Mouse (Mus musculus) left cerebral cortex, postnatal 25 days (tissue): ENCODE results near the gene Slc25a23. TPM values are rescaled to one million over a fixed set of nuclear protein-coding genes. Genes with fewer than 3 reads are reported as not detected.
"Not testable (repeated sequence)": the region's sequence is repeated elsewhere in the genome, so short reads cannot be mapped to it uniquely, and the experiment has no call there.

Source experiments
- DNase-seq, 2 experiments: peaks; one replicate each; pipeline ENCODE4 v3.0.0; 2022; ENCODE audit warnings: low spot score in 2 of 2, mixed read lengths in 1 of 2
- intact Hi-C: fragments of 180-260 bp; cut with DNase I; formaldehyde crosslinking; loops from one replicate; pipeline ENCODE4 v1.15.1; 2025
- total RNA-seq, 2 experiments: library from RNA; stranded (reverse); gene quantifications; 2 replicates each; pipeline ENCODE4 v1.2.3; 2021

Gene Slc25a23
- total RNA-seq, 2 experiments from 2014 or later, result 338 to 348 TPM

DNA sequence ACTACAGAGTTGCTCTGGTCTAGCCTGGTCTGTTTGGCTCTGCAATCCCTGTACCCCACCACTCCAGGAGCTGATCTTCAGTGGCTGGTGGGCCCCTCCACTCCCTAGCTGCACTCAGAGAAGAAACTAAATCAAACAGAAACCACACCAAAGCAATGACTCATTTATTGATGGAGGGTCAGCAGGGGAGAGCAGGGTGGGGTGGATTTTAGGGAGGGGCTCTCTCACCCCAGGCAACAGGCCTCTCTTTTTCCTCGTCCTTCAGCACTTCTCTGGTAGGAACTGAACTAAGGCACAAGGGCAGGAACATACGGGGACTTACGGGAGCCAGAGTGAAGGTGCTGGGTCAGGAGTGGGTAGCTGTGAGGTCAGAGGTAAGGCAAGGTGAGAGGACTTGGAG, 20.3 kb upstream of the Slc25a23 start:
- no peak for DNase-seq
- intact Hi-C loops, result no loop called here

- intact Hi-C loops, result no loop called here
- DNase-seq, result no peak
Observed at GRCm38 (mm10) chr17:57078336-57078735, 18.7 kb upstream of the Slc25a23 start, which contains the start of gene Dennd1c. TSS of gene Dennd1c (minus strand) at chr17:57078514.

GRCm38 (mm10) chr17:57076916-57077315, 17.3 kb upstream of the Slc25a23 start:
- intact Hi-C loops, result no loop called here
- DNase-seq, result no peak

GRCm38 (mm10) chr17:57070699-57071098, 11.0 kb upstream of the Slc25a23 start:
- intact Hi-C loops, result no loop called here
- no peak for DNase-seq

DNA sequence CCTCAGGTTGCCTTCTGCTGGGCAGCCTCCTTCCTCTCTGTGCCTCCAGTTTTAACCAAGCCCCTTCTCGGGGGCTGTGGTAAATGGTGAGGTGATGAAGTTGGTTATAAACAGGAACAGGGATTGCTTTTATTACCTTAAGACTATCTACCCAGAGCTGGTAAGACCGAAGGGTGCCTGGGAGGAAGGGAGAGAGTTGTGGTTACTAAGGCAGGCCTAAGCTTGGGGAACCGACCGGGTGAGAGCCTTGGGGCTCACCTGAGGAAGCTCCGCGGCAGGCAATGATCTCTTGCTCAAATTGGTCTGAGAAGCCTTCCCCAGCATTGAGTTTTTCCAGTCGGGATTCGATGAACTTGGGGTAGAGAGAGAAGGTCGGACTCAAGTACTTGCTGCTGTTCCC, 10.6 kb upstream of the Slc25a23 start:
- intact Hi-C loops, result no loop called here
- DNase-seq, result no peak

DNA sequence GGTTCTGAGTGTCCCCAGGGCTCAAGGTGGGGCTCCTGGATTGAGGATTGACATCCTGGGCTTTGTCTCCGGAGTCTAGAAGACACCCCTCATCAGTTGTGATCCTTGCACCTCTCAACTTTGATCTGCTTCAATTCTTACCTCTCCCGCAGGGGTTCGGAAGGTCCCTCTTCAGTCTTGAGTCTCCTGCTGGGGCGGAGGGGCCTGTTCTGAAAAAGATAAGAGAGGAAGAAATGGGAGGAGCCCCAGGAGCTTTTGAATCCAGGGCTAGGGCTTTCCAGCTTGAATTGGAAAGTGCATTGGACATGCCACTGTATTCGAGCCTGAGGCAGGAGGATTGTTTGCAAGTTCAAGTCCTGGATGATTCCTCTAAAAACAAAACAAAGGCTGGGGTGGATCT, 7.2 kb upstream of the Slc25a23 start:
- no peak for DNase-seq
- intact Hi-C loops, result no loop called here

DNA sequence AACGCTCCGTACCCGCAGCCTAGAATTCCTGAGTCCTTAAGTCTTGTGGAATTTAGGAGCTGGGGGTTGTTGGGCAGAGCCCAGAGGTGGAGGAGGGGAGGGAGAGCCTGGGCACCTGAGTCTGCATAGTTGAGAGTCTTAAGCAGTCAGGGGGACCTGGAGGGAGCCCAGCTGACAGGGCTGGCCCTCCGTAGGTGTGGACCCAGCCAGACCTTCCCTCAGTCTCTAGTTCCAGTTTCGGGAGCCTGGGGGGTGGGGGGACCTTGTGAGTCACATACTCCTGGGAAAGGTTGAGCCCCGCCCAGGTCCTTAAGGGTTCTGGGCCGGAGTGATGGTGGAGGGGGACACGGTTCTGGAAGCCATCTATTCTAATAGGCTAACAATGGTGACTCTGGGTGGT, 3.4 kb upstream of the Slc25a23 start:
- no peak for DNase-seq
- intact Hi-C loops, result no loop called here

DNA sequence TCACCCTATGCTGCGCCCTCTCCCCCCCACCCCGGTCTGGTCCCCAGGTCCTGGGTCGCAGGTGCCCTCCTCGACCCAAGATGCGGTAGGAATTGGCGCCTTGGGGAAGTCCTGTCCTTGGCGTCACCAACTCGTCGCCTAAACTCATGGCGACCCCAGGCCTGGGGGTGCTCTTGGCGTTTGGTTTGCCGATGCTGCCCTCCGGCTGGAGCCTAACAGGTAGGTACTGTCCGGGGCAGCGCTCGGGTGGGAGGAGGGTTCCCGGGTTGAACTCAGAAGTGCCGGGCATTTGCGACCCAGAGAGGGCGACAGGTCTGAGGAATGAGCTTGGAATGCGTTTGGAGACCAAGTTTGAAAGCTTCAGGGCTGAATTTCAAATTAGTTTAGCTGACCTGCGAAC, 2.9 kb upstream of the Slc25a23 start:
- no peak for DNase-seq
- intact Hi-C loops, result no loop called here

- intact Hi-C loops, result no loop called here
- no peak for DNase-seq
Observed at GRCm38 (mm10) chr17:57062011-57062521, 2.4 kb upstream of the Slc25a23 start.

GRCm38 (mm10) chr17:57061069-57061468, 1.4 kb upstream of the Slc25a23 start:
- DNase-seq, result no peak
- intact Hi-C loops, result no loop called here

GRCm38 (mm10) chr17:57060231-57060801, 653 bp upstream of the Slc25a23 start:
- peak; percentile 96 to 98 for DNase-seq
- intact Hi-C loops, result loop anchor here (1.0 kb wide), 2 partner anchors 27 to 107 kb away; partner anchors contain the start of gene Tubb4a

DNA sequence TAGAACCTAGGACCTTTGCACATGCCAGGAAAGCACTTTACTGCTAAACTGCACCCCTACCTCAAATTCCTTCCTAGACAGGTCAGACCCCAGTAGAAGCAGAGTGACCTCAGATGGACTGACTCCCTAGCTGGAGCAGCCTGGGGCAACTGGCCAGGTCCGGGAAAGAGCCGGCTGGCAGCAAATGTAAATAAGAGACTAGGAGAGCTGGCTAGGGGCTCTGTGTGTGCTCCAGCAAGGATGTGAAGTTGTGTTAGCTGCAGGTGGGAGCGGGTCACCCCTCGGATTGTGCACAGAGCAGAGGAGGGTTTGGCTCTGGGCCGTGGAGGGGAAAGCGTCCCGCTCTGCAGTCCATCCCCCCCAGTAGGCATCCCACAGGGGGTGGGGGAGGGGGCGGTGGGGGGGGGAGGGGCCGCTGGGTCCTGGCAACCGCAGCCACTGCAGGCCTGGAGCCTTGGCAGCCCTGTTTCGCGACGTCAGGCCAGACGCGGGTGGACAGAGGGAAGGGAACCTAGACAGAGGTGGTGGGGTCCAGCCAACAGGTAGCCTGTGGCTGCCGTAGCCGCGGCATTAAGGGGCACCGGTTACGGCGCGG, 675 bp downstream of the Slc25a23 start, which contains the start of gene Crb3:
TSS of gene Crb3 (plus strand) at position 215 of the 595 bp plus-strand sequence.
- peak in 1 of 2 experiments; percentile 29 for DNase-seq
- intact Hi-C loops, result loop anchor here (1.0 kb wide), 2 partner anchors 28 to 48 kb away; partner anchors contain the start of genes Gm17949, Gtf2f1 and Khsrp

GRCm38 (mm10) chr17:57056246-57056645, 3.4 kb downstream of the Slc25a23 start:
- intact Hi-C loops, result no loop called here
- no peak for DNase-seq

GRCm38 (mm10) chr17:57051679-57052078, 8.0 kb downstream of the Slc25a23 start:
- DNase-seq, intact Hi-C loops: not testable (repeated sequence)

DNA sequence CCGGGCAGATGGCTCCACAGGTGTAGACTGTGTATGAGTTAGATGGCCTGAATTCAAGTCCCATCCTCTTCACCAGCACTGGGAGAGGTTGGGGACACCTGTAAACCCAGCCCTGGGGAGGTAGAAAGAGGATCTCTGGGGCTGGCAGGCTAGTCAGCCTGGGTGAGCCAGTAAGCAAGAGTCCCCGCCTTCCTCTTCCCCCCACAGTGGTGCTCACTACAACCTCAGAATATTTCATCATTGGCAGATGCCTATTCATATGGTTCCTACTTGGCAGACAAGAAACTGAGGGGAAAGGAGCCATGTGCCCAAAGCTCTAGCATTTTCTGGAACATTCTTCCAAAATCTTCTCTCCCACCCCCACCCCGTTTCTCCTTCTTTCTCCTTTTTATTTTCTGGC, 10.8 kb downstream of the Slc25a23 start:
- intact Hi-C loops, result no loop called here

DNA sequence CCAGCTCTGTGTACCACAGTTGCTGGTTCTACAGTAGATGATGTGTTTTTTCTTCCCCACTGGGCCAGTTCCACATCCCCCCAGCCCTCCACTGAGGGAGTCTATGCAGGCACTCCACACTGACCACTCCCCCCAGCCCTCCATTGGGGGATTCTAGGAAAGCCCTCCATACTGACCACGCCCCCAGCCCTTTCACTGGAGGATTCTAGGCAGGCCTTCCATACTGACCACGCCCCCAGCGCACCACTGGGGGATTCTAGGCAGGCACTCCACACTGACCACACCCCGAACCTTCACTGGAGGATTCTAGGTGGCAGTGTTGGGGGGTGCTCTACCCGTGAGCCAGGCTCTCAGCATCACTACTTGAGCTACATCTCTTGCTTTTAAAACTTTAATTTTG, 12.3 kb downstream of the Slc25a23 start:
- intact Hi-C loops, result no loop called here
- DNase-seq, result no peak

More for the DNA sequence above, 10.8 kb downstream of the Slc25a23 start:
- DNase-seq, result no peak

GRCm38 (mm10) chr17:57041554-57041953, 18.1 kb downstream of the Slc25a23 start, which contains the start of gene Slc25a41:
TSS of gene Slc25a41 (minus strand) at chr17:57041654.
- no peak for DNase-seq
- intact Hi-C loops, result no loop called here

DNA sequence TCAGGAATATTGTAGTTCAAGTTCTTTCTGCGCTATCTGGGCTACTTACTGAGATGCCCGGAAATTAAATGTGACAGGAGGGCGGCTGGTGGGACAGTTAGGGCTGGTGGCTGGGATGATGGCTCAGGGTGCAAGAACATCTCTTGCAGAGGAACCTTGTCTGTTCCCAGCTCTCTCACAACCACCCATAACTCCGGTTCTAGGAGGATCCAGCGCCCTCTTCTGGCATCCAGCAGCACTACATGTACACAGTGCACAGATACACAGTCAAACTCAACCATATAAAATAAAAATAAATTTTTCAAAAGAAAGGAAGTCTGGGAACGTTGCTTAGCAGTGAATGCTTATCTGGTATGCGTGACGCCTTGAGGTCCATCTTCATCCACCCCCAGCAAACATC, 20.7 kb downstream of the Slc25a23 start:
- no peak for DNase-seq
- intact Hi-C loops, result no loop called here

DNA sequence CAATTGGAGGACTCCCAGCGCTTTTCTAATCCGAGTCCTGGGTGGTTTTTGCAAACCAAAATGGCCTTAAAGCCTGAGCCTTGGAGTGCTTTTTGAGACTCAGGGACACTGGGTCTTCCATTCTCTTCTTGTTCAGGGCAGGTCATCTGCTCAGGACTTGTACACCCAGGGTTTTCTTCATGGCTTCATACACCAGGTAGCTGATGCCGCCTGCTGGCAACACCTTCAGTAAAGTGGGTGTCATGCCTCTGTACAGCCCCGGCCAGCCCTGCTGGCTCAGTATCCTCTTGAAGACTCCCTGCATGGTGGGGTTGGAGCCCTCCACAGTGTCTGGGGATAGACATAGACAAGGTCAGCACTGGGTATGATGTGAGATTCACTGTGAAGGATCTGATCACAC, 26.8 kb downstream of the Slc25a23 start:
- intact Hi-C loops, result no loop called here

GRCm38 (mm10) chr17:57031661-57032420, 27.8 kb downstream of the Slc25a23 start:
- DNase-seq, result peak; percentile 100
- intact Hi-C loops, result loop anchor here (1.0 kb wide), 1 partner anchor 27 kb away; the partner anchor contains the start of genes Crb3 and Slc25a23

More for the DNA sequence above, 26.8 kb downstream of the Slc25a23 start:
- no peak for DNase-seq
